In genomic region chr11:69322693-69323471, GRCm38 (mm10) we compare ENCODE assay signal across 8 mouse cellular contexts. TPM values are rescaled to one million over a fixed set of nuclear protein-coding genes. Genes with fewer than 3 reads are reported as not detected.
DNase-seq lines count a peak whose midpoint lies in the region; ATAC-seq and TF ChIP-seq lines count a peak whose summit lies in the region.

No protein-coding gene starts in this region.

- H3K9me3 ChIP-seq in lung, postnatal 0 days (ENCODE audit: low read length) = no peaks in the 10 kb centered on the region
- H3K9me3 ChIP-seq in hindbrain, embryonic 14.5 days (ENCODE audit: control insufficient read depth, low read length) = no peaks in the 10 kb centered on the region
- no peaks in the 10 kb centered on the region for H3K9me3 ChIP-seq in midbrain, postnatal 0 days (ENCODE audit: low read length)

- H3K36me3 ChIP-seq in lung, postnatal 0 days (ENCODE audit: insufficient read depth, low read length) = no peaks in the 10 kb centered on the region
- H3K36me3 ChIP-seq in hindbrain, embryonic 14.5 days (replicated peaks; ENCODE audit: control insufficient read depth, insufficient read depth) = peaks cover 17% of the 10 kb centered on the region
- H3K36me3 ChIP-seq in midbrain, postnatal 0 days (ENCODE audit: insufficient read depth, low read length) = peaks cover 10% of the 10 kb centered on the region; the same call in 1 of the 2 replicates

- H3K27ac ChIP-seq in lung, postnatal 0 days (ENCODE audit: low read length) = peak overlapping the region; percentile 83
- peak overlapping the region; percentile 77 for H3K27ac ChIP-seq in hindbrain, embryonic 14.5 days
- H3K27ac ChIP-seq in midbrain, postnatal 0 days (ENCODE audit: low read depth, low read length) = peak overlapping the region; percentile 93

- H3K4me3 ChIP-seq in lung, postnatal 0 days (ENCODE audit: low read depth, low read length) = peak overlapping the region; percentile 62
- H3K4me3 ChIP-seq in hindbrain, embryonic 14.5 days (replicated peaks; ENCODE audit: low read length) = peak overlapping the region; percentile 56
- peak overlapping the region; percentile 60 for H3K4me3 ChIP-seq in midbrain, postnatal 0 days (ENCODE audit: low read depth, low read length)

- H3K4me1 ChIP-seq in lung, postnatal 0 days (ENCODE audit: insufficient read depth, low read depth, low read length) = peaks cover 20% of the 10 kb centered on the region
- peaks cover 35% of the 10 kb centered on the region for H3K4me1 ChIP-seq in hindbrain, embryonic 14.5 days (replicated peaks; ENCODE audit: control insufficient read depth, insufficient read depth, low read length)
- peaks cover 19% of the 10 kb centered on the region; the same call in 1 of the 2 replicates for H3K4me1 ChIP-seq in midbrain, postnatal 0 days (ENCODE audit: insufficient read depth, low read length)

- peak; percentile 31 for DNase-seq in lung, postnatal 0 days (ENCODE audit: low spot score)
- DNase-seq in lung, postnatal 25 days (ENCODE audit: low spot score) = no peak
- DNase-seq in embryo, embryonic 10.5 days (ENCODE audit: low spot score) = peak; percentile 41
- DNase-seq in hindbrain, embryonic 14.5 days (ENCODE audit: low spot score) = no peak
- peak; percentile 9 for DNase-seq in midbrain, postnatal 0 days (ENCODE audit: low spot score)
- DNase-seq in right cerebral cortex, postnatal 14 days = no peak
- DNase-seq in ovary, postnatal 36 days (ENCODE audit: low spot score) = no peak
- DNase-seq in adrenal gland, postnatal 36 days = no peak

- no peak for TF ChIP-seq CTCF in lung, postnatal 0 days (IDR thresholded peaks at IDR 0.05)
- TF ChIP-seq CTCF in midbrain, postnatal 0 days (IDR thresholded peaks at IDR 0.05) = no peak

- no peak for ATAC-seq in lung, postnatal 0 days
- ATAC-seq in hindbrain, embryonic 14.5 days (ENCODE audit: low FRiP score) = no peak
- ATAC-seq in midbrain, postnatal 0 days (ENCODE audit: low FRiP score) = no peak

- no peak for TF ChIP-seq EP300 in lung, postnatal 0 days (IDR thresholded peaks at IDR 0.05)

- peak overlapping the region; percentile 65 for H3K9ac ChIP-seq in lung, postnatal 0 days (replicated peaks; ENCODE audit: low read depth)
- H3K9ac ChIP-seq in hindbrain, embryonic 14.5 days = peak overlapping the region; percentile 71
- peak overlapping the region; percentile 75 for H3K9ac ChIP-seq in midbrain, postnatal 0 days (replicated peaks; ENCODE audit: low read length, poor library complexity, severe bottlenecking)

- H3K4me2 ChIP-seq in lung, postnatal 0 days (replicated peaks; ENCODE audit: low read depth, low read length) = peak overlapping the region; percentile 62
- H3K4me2 ChIP-seq in hindbrain, embryonic 14.5 days (replicated peaks) = peak overlapping the region; percentile 73
- peak overlapping the region; percentile 84 for H3K4me2 ChIP-seq in midbrain, postnatal 0 days (ENCODE audit: low read depth, low read length, poor library complexity, severe bottlenecking)

- H3K27me3 ChIP-seq in lung, postnatal 0 days (replicated peaks; ENCODE audit: insufficient read depth, low read length) = no peaks in the 10 kb centered on the region
- 0 out of 2 replicates have a peak, but pooled peaks cover 10% of the 10 kb centered on the region for H3K27me3 ChIP-seq in hindbrain, embryonic 14.5 days (ENCODE audit: control insufficient read depth, insufficient read depth, low read length)
- 0 out of 2 replicates have a peak, but pooled peaks cover 2% of the 10 kb centered on the region for H3K27me3 ChIP-seq in midbrain, postnatal 0 days (ENCODE audit: insufficient read depth, low read length)

- WGBS in lung, postnatal 0 days = 9% methylated on average over 18 of the region's 18 CpGs
- 25% methylated on average over 18 of the region's 18 CpGs for WGBS in hindbrain, embryonic 14.5 days
- WGBS in midbrain, postnatal 0 days = 23% methylated on average over 18 of the region's 18 CpGs

RNA-seq across cellular contexts. Expression of gene Cntrob, which starts 0.7 kb away (rescaled TPM):
- polyA plus RNA-seq in lung, postnatal 0 days (2015; fragmentation: Nextera tagmentation; extraction: Ambion mirVana) = 5.0 and 5.5 TPM in 2 replicates
- polyA plus RNA-seq in hindbrain, embryonic 14.5 days (2014; fragmentation: Nextera tagmentation; extraction: Ambion mirVana) = 11.0 and 12.3 TPM in 2 replicates
- total RNA-seq in midbrain, postnatal 0 days (2014; rRNA removed) = 15.3 and 16.2 TPM in 2 replicates
- 10.2 and 13.6 TPM in 2 replicates for polyA plus RNA-seq in midbrain, postnatal 0 days (2015; fragmentation: Nextera tagmentation; extraction: Ambion mirVana)
- total RNA-seq in adrenal gland, postnatal 36 days (2021) = 1 to 10 TPM; 5.9 to 7.1 TPM

RNA-seq across cellular contexts. Expression of gene Trappc1, which starts 0.9 kb away (rescaled TPM):
- 109 TPM in 2 replicates for polyA plus RNA-seq in lung, postnatal 0 days (2015; fragmentation: Nextera tagmentation; extraction: Ambion mirVana)
- 176 and 197 TPM in 2 replicates for polyA plus RNA-seq in hindbrain, embryonic 14.5 days (2014; fragmentation: Nextera tagmentation; extraction: Ambion mirVana)
- 128 and 205 TPM in 2 replicates for total RNA-seq in midbrain, postnatal 0 days (2014; rRNA removed)
- 161 and 177 TPM in 2 replicates for polyA plus RNA-seq in midbrain, postnatal 0 days (2015; fragmentation: Nextera tagmentation; extraction: Ambion mirVana)
- total RNA-seq in adrenal gland, postnatal 36 days (2021) = 10 to 100 TPM; 62.0 to 79.3 TPM

RNA-seq across cellular contexts. Expression of gene Kcnab3, which starts 3.2 kb away (rescaled TPM):
- 0.86 and 0.93 TPM in 2 replicates for polyA plus RNA-seq in lung, postnatal 0 days (2015; fragmentation: Nextera tagmentation; extraction: Ambion mirVana)
- polyA plus RNA-seq in hindbrain, embryonic 14.5 days (2014; fragmentation: Nextera tagmentation; extraction: Ambion mirVana) = 4.3 and 4.7 TPM in 2 replicates
- total RNA-seq in midbrain, postnatal 0 days (2014; rRNA removed) = 3.2 and 7.6 TPM in 2 replicates
- polyA plus RNA-seq in midbrain, postnatal 0 days (2015; fragmentation: Nextera tagmentation; extraction: Ambion mirVana) = 5.4 and 5.6 TPM in 2 replicates
- 1 to 10 TPM; 6.1 to 7.8 TPM for total RNA-seq in adrenal gland, postnatal 36 days (2021)

RNA-seq across cellular contexts. Expression of gene Rnf227, which starts 17.4 kb away (rescaled TPM):
- polyA plus RNA-seq in lung, postnatal 0 days (2015; fragmentation: Nextera tagmentation; extraction: Ambion mirVana) = 5.7 and 6.6 TPM in 2 replicates
- 224 and 231 TPM in 2 replicates for polyA plus RNA-seq in hindbrain, embryonic 14.5 days (2014; fragmentation: Nextera tagmentation; extraction: Ambion mirVana)
- 245 and 310 TPM in 2 replicates for total RNA-seq in midbrain, postnatal 0 days (2014; rRNA removed)
- polyA plus RNA-seq in midbrain, postnatal 0 days (2015; fragmentation: Nextera tagmentation; extraction: Ambion mirVana) = 382 and 383 TPM in 2 replicates
- total RNA-seq in adrenal gland, postnatal 36 days (2021) = 1 to 10 TPM; 4.7 to 6.6 TPM

RNA-seq across cellular contexts. Expression of gene Chd3, which starts 46.3 kb away (rescaled TPM):
- polyA plus RNA-seq in lung, postnatal 0 days (2015; fragmentation: Nextera tagmentation; extraction: Ambion mirVana) = 29.9 and 38.4 TPM in 2 replicates
- polyA plus RNA-seq in hindbrain, embryonic 14.5 days (2014; fragmentation: Nextera tagmentation; extraction: Ambion mirVana) = 67.5 and 76.6 TPM in 2 replicates
- 284 and 298 TPM in 2 replicates for total RNA-seq in midbrain, postnatal 0 days (2014; rRNA removed)
- 51.6 and 58.9 TPM in 2 replicates for polyA plus RNA-seq in midbrain, postnatal 0 days (2015; fragmentation: Nextera tagmentation; extraction: Ambion mirVana)
- 100 to 1,000 TPM in 1 of 2 experiments, 10 to 100 TPM in 1; 78.6 to 119 TPM for total RNA-seq in adrenal gland, postnatal 36 days (2021)

Comparison
In these comparisons a context has a peak if more than half of its experiments do, and no peak if none do; other contexts are left out.
1. DNase-seq: peak in lung, postnatal 0 days (single experiment), embryo, embryonic 10.5 days (single experiment) and midbrain, postnatal 0 days (single experiment); none in lung, postnatal 25 days (single experiment), hindbrain, embryonic 14.5 days (single experiment), right cerebral cortex, postnatal 14 days (single experiment), ovary, postnatal 36 days (single experiment) and adrenal gland, postnatal 36 days (0 of 2).
2. Peak in every context shown above with its lines, with median percentiles within 50 percentile points of each other: H3K27ac ChIP-seq, H3K4me2 ChIP-seq, H3K4me3 ChIP-seq and H3K9ac ChIP-seq.